Mouse (Mus musculus) liver, adult 2 months (tissue): ENCODE measurements at regions not wholly inside any gene's neighbourhood (a gene's known extent, or its start where the extent isn't known, plus 50 kb on each side); places are given as distances from the start of the nearest gene placed in this dataset.

Experiments
- CTCF ChIP-seq: fragments of 200-500 bp; IDR thresholded peaks from 2 replicates; pipeline ENCODE4 v1.5.1; 2011; ENCODE audit warnings: low read depth, low read length, control low read depth
- POLR2A ChIP-seq: fragments of 200-500 bp; IDR thresholded peaks from 2 replicates; pipeline ENCODE4 v1.6.1; 2011; ENCODE audit warnings: low read length, control low read depth; ENCODE audit not compliant: insufficient read depth; ENCODE audit errors: extremely low read depth

DNA sequence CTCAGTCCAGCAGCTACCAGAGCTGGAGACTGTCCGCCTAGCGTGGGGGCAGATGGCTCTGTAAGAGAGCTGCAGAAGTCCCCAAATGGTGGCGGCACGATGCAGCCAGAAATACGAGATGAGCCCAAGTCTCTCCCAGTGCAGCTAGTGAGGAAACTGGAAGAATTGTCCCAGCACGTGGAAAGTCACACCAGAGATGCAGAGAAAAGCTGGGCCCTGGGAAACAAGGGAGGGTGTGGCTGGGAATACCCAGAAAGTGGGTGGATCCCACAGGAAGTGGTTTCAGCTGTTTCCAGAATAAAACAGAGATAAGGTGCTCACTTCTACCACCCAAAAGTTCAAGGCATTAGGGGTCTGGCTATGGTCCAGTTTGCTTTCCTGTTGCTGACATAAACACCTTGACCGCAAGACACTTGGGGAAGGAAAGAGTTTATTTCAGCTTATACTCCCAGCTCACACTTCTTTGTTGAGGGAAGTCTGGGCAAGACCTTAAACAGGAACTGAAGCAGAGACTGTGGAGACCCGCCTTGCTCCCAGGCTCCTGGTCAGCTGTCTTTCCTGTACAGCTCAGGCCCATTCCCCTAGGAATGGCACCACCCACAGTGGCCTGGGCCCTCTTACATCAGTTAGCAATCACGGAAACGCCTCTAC lies 184.5 kb upstream of the Jmjd1c start:
- TF ChIP-seq POLR2A (no peak), CTCF (no peak)
